Mouse (Mus musculus) megakaryocyte-erythroid progenitor cell, adult 5-6 weeks (primary cell): ENCODE measurements around the gene Zbtb44. TPM values are rescaled to one million over a fixed set of nuclear protein-coding genes. Genes with fewer than 3 reads are reported as not detected.

Experiments
- ATAC-seq: replicated peaks from 2 replicates; pipeline ENCODE4 v1.8.0; 2016; ENCODE audit warnings: mild to moderate bottlenecking, inconsistent platforms; ENCODE audit not compliant: severe bottlenecking, poor library complexity, low FRiP score, low TSS enrichment
- total RNA-seq, 2 experiments: library from RNA; stranded (forward) in 1 of 2; stranded (reverse) in 1 of 2; fragments of 200-1000, 215-1000 nt in 1 of 2; fragments of >200 nt in 1 of 2; fragmentation: Nextera tagmentation in 1 of 2; gene quantifications; 2 replicates each; pipeline ENCODE4 v1.2.3; 2014 to 2017

Gene Zbtb44
- total RNA-seq (2014; fragmentation: Nextera tagmentation) (31.2 and 33.9 TPM in 2 replicates), total RNA-seq (2017) (31.1 and 37.7 TPM in 2 replicates)

DNA sequence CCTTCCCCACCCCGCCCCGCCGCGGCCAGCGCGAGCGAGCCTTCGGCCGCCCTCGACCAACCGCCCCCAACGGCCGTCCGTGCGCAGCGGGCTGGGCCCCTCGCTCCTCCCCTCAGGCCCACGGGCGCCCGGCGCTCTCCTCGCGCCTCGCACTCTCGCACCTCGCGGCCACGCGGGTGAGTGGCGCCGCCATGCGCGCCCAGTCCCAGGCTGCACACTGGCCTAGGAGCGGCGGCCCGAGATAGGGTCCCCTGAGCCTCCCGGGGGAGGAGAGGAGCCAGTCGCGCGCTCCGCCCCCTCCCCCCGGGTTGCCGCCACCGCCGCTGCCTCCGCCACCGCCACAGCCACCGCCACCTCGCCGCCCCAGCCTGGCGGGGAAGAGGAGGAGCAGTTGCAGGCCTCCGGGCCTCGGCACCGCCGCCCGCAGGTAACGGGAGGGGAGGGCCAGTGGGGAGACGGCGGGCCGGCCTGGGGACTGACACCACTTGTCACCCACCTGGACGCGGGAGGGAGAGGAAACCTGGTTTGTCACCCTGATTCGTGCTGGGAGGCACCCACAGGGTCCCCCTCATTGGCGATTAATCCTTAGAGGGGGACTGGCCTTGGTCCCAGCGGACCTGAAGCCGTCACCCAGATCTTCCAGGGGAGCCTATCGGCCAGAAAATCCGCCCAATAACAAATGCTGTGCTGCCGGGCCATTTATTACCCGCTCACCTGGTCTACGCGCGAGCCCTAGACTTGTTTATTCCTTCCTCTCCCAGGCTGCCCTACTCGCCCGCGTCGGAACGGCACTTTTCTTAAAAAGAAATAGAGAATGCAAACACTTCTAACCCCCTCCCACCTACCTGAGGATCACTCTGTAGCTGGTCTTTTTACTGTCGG is at the start of gene Zbtb44:
TSS of gene Zbtb44 (plus strand) at position 113 of the 882 bp plus-strand sequence.
- peak; percentile 60 for ATAC-seq

DNA sequence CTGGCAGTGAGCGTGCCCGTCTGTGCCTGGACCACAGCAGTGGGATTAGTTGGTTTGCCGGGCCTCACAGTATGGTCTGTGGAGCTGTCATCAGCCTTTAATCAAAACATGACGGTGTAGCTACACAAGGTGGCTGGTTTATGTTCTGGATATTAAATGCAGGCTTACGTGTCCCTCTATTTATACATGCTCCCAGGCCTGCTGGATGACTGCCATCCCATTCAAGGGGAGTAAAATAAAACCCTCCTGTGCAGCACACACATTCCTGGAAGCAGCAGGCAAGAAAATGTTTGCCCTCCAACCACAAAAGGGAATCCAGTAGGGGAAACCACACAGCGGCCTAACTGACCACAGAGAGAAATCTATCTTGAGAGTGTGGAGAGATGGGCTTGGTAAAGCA is 44.7 kb upstream of the Zbtb44 start:
- no peak for ATAC-seq

DNA sequence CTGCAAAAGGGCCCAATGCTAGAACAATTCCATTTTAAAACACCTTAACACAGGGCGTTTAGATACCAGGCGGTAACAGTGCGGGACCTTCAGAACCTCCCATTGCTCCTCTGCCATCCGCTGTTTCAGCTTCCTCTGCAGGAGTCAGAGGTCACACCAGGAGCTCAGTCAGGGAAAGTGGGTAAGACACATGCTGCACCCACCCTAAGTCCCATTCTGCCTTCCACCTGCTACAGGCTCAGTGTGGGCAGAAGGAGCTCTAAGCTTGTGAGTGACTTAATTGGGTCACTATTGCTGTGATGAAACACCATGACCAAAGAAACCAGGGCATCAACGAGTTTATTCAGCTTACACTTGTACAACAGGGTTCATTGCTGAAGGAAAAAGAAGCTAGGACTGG is 37.3 kb upstream of the Zbtb44 start:
- ATAC-seq = no peak

DNA sequence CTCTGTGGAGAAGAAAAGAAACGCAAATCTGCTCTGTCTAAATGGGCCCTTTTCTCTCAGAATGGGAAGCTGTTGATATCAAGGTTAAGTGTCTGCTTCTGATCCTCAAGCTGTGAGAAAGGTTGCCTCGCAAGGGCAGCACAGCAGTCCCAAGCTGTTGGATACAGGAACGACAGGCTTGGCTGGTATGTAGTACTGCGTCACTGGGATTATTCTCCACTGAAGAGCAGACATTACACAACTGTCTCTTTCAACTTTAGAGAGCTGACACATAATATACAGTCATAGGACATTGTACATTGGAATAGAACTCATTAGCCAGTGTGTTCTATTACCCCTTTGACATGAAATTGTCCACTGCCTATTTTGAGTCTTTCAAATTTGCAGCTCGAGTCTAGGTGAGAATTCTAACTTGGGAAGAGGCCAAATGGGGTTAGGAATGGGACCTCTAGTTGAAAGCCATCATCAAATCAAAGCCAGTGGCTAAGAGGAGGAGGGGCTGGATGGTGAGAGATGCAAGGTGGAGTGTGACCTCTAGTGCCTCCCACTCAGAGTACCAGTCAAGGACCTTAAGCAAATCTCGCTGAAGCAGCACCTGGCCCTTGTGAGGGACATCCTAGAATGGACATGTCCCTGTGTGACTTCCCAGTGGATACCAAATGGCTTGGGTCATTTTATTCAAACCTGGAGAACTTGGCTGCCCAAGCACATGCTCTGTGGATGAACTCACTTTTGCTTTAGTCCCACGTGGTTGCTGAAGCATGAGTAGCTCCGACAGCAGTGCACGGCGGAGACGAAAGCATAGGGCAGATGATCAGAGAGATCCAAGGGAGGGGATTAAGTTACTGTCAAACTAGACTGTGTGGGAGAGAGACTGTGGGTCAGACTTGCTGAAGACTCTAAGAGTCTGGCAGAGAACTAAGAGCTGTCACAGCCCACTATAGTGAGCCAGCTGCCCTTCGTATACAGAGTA is 33.6 kb upstream of the Zbtb44 start:
- ATAC-seq = no peak

DNA sequence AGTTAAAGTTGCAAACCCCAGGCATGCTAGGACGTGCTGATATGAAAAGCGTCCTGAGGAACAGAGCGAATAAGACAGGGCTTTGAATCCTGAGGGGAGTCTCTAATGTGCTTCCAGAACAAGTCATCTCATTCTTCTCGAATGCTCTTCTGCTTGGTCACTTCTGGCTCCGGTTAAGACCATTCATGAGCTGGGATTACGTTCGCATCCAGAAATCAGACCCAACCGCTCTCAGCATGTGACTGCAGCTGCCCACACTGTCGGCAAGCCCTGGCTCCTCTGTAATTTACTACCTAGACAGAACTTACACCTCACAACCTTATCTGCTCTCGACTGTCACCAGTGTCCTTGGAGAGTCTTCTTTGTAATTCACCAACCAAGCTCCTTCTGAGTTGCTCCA is 29.8 kb upstream of the Zbtb44 start:
- no peak for ATAC-seq

DNA sequence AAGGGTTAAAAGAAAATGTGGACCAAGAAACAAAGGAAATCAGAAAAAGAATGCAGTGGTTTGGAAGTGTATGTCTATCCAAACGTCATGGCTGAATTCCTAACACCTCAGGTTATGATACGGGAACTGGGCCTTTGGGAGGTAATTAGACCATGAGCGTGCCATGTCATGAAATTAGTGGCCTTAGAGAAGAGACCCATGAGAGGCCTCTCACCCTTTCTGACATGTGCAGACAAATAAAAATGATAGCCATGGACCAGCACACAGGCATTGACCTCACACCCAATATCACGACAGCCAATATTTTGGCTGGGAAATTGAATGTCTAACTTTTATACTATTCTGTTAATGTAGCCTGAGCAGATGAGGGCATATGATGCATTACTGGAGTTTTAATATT is 27.9 kb upstream of the Zbtb44 start:
- no peak for ATAC-seq

DNA sequence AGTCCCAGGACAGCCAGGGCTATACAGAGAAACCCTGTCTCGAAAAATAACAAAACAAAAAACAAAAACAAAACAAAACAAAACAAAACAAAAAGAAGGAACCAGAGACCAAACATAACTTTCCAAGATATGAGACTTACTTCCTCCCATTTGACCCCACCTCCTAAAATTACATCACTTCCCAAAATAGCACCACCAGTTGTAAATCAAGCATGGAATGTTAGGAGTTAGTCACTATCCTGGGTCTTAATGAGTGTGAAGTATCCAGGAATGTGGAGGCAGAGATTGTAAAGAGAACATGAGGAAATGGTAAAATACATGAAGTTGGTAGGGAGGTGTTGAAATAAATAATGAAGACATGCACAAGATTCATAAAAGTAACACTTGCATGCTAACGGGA is 21.1 kb upstream of the Zbtb44 start:
- ATAC-seq = no peak

DNA sequence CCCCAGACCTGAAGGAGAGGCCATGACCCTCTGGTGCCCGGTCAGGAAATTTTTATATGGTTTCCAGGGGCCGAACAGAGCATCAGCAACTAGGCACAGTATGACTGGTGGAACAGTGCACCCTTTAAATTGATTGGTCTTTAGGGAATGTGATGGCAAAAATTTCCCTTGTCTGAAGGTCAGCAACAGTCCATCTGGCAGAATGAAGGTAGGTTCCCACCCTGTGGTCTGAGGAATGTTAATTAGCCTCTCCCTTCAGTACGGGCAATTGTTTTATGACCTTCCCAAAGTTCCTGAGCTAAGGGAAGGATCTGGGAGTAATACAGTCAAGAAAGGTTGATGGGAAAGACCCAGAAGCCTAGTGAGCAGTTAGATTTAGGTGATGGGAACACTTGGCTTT is 20.4 kb upstream of the Zbtb44 start:
- ATAC-seq = no peak

DNA sequence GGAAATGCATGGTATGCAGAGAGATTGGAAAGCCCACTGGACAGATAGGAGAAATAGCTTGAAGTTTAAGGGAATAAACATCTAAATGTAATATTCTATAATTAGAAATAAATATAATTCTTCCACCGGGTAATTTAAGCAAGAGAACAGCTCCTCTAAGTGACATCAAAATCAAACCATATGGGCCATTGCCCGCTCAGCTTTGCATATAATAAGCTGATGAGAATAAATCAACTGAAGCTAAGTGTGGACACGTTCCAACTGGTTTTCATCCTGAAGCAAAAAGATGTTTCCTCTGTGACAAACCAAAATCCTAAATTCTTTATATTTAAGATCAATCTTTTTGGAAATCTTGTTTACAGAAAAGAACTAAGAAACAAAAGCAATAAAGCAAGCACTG is 19.7 kb upstream of the Zbtb44 start:
- ATAC-seq = no peak

DNA sequence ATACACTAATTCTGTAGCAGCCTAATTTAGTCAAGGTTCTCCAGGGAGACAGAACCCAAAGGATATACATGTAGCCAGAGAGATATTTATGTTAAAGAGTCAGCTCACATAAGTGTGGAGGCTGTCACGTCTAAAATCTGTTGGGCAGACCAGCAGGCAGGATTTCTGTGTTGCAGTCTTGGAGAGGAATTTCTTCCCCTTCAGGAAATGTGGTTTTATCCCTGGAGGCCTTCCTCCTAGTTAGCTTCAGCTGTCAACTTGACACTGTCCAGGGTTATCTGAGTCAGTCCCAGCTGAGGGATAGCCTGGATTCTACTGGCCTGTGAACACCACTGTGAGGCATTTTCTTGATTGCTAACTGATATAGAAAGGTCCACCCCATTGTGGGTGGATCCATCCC is 18.9 kb upstream of the Zbtb44 start:
- no peak for ATAC-seq

DNA sequence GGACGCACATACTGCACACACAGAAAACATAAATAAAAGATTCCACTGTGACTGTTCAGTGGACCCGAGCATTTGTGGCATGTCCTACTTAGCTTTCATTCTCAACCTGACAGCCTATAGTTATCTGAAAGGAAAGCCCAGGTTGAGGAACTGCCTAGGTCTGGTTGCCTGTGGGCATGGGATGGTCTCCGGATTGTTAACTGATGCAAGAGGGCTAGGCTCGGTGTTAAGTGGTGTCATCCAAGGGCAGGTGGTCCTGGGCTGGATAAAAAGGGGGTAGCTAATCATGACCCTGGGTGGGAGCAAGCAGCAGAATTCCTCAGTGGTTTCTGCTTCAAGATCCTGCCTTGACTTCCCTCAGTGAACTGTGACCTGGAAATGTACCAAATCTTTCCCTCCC is 17.8 kb upstream of the Zbtb44 start:
- no peak for ATAC-seq

DNA sequence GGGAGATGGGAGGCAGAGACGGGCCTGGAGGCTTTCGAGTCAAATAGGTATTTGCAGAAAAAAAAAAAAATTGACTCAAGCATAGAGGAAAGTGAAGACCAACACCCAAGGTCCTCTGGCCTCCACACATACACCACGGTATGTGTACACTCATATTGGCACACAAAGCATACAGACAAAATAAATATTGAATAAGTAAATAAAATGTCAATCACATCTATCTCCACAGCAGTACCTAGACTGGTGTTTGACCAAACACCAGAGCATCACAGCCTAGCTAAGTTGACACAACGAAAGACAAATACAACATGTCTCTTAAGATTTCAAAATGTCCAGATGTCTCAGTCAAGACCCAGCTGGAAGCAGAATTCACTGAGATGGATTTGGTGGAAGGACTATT is 17.0 kb upstream of the Zbtb44 start:
- ATAC-seq = no peak

DNA sequence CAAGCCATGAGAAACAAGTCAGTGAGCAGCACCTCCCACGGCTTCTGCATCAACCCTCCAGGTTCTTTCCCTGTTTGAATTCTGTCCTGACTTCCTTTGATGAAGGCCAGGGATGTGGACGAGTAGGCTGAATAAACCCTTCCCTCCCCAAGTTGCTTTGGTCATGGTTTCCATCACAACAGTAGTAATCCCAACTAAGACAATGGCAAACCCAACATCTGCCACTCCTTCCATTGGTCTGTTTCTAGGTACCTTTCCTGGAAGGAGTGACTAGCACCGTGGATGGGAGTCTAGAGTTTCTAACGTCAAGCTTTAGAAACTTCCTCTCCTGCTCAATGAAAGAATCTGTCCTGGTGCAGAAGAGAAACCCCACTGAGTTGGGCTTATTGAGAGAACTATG is 12.8 kb upstream of the Zbtb44 start:
- ATAC-seq = no peak

DNA sequence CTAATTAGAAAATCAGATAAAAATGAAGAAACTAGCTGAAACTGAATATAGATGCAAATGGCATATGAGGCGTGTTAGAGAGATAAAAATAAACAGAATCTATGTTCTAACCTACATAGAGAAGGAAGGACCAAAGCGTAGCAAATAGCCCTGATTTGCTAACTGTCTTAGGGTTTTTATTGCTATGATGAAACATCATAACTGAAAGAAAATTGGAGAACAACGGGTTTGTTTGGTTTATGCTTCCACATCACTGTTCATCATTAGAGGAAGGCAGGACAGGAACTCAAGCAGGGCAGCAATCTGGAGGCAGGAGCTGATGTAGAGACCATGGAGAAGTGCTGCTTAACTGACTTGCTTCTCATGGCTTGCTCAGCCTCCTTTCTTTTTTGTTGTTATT is 12.3 kb upstream of the Zbtb44 start:
- ATAC-seq = no peak

DNA sequence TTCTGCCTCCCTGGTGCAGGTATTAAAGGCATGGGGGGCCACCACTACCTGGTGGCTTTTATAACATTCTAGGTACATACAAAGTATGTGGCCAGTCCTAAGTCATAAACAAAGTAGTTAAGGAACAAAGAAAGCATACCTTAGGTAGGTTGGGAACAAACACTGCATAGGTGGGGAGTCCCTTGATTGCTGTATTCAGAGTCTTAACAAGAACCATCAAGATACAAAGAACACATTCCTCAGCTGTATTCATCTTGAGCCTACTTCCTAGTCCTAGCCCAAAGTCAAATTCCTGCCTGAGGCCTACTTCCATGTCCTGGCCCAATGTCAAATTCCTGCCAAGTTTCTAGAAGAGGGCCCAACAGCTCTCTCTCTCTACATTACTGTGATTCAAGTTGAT is 11.7 kb upstream of the Zbtb44 start:
- ATAC-seq = no peak

DNA sequence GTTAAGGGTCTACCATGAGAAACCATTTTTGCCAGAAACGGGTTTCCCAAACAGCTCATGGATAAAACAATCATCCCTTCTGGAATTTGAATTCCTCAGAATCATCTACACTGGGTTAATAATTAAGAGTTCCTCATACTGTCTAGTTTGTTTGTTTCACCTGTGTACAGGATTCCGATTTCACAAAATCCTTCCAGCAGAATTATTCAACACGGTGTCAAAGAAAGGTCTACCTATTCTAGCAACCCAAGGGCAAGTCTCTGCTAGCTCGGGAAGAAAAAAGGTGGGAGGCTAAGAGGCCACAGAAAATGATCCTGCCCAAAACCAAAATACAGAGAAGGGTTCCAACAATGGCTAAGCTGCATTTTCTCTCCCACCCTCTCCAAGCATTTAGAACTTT is 2.2 kb upstream of the Zbtb44 start:
- ATAC-seq = no peak

DNA sequence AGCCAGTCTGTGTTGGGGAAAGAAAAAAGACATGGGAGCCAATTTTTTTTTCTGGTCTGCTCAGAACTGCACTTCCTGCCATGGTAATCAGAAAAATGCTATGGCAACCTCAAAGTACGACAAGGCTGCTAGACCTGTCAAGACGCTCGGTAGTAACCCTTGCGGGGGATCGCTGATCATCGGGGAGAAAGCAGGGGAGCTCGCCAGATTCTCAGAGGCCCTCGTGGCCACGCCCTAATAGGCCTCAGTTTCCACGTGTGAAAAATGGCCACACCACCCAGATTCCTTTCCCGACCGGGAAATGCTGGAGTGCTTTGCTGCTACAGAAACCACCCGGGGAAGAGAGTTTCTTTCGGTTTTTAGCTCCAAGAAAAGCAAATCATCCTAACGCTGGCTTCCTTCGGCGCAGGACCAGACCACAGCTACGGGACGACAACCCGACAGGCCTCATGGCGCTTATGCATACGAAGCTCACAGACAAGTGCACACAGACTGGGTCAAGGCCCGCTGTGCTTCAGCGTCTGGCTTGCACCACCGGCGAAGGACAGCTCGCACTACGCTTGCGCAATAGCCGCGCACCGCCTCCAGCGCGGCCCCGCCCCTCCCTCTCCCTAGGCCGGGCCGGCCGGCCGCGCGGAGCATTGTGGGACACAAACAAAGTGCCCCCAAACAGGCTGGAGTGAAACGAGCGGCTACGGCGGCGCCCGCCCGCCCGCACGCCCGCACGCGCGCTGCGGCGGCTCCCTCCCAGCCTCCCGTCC is 513 bp upstream of the Zbtb44 start:
- ATAC-seq = peak; percentile 86

DNA sequence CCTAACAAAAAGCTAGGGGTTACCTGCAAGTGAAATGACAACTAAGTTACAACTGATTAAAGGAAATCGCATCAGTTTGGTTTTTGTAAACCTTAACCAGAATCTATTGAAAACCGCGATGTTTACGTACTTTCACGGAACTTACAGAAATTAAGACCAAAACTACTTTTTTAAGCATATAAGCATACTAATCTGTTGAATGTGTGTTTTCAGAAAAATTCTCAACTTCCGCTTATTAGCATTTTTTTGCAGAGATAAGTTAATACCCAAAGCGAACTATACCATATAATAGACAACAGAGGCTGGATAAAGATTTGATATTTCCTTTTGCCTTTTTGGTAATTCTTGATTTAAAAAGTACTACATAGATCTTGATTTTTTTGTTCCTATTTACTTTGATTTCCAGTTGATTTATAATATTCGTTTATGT is 985 bp downstream of the Zbtb44 start:
- ATAC-seq = no peak

DNA sequence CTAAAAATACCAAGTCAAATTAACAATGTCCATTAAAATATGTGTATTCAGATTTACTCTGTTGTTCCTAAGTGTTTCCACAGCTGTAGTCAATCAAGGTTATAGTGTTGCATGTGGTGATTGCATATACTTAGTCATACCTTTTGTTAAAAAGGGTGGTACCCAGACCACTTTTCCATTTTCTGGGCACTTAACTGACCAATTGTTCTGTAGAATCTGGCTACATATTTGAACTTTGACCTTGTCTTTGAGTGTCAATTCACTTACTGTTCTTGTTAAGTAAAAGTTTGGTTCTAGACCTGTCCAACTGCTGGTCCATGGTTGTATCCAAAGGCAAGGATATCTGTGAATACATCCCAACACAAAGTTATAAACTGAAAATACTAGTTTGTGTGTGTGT is 2.1 kb downstream of the Zbtb44 start:
- ATAC-seq = no peak

DNA sequence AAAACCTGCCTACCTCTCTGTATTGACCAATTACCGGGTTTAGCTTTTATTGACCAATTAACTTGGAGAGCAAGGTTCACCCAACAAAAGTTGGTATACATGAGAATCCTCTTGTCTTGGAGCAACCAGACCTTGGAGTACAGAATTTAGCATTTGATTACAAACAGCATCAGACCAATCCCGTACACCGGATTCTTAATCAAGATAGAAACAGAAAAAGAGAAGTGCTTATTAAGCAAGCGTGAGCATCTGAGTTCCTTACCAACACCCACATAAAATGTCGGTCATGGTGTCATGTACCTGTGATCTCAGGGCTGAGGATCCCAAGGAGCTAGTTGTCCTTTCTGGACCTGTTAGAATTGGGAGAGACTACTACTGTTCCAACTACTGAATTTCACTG is 19.8 kb downstream of the Zbtb44 start:
- no peak for ATAC-seq
